Mouse (Mus musculus) monocyte, adult 5-6 weeks (primary cell): ENCODE measurements around the gene Pnliprp2. TPM values are rescaled to one million over a fixed set of nuclear protein-coding genes. Genes with fewer than 3 reads are reported as not detected.

Experiments used
- ATAC-seq: fragments of 153-309, 156-312 bp; replicated peaks from 2 replicates; pipeline ENCODE4 v1.8.0; 2017; ENCODE audit warnings: mild to moderate bottlenecking; ENCODE audit not compliant: low TSS enrichment, insufficient number of reproducible peaks, severe bottlenecking, poor library complexity, low FRiP score
- total RNA-seq: library from RNA; stranded (forward); fragments of 200-1000, 200-491, 200-594 nt; gene quantifications from 3 replicates; pipeline ENCODE4 v1.2.3, GENCODE M21; 2017

The Pnliprp2 gene
- total RNA-seq = not detected in 3 replicates

DNA sequence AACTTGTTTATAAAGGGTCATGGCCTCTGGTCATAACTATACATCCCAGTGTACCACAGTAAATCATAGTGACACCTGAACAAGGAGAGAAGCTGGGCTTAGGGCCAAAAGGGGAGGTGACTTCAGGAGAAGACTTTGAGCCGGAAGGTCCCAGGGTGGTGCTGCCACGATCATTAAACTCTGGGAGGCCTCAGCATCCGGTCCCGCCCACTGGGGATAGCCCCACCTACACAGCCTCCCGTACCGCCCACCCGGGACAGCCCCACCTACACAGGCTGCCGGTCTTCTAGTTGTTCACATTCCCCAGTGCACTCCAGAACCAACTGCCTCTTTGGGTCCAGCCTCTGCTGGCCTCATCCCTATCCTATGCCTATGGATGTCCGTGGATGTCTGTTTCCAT, at the start of gene Pnliprp2:
Pnliprp2 (plus strand) TSS at position 297 of the 400 bp plus-strand sequence.
- no peak for ATAC-seq

DNA sequence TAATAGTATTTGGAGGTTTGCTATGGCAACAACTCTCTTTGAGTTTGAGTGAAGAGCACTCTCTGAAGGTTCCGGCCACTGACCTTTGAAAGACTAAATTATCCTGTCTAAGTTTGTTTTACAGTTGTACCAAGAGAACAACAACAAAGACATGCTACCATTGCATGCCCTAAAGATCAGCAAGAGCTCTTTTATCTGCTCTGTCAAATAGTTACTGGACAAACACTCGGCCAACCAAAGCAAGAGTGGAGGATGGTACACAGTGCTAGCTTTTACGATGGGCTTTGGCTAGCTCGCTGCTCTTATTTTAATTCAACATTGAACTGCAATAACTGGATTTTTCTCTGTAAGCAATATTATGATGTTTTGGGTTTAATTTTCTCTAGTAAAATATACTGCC, 41.6 kb upstream of the Pnliprp2 start:
- no peak for ATAC-seq

DNA sequence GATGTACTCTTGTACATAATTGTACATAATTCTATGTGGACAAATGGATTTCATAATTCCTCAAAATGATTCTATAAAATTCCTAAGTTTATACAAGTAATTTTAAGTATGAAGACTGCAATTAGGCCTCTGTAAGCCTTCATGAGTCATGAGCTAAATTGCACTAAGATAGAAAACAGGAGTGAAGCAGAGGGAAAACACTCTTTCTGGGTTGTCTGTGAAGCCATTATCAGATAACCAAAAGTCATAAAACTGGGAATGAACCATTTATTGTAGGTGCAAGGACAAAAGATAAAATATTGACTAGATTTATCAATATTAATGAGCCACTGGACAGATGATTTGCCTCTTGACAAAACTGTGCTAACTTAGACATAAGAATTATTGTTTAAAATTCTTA, 39.1 kb upstream of the Pnliprp2 start:
- ATAC-seq = no peak

DNA sequence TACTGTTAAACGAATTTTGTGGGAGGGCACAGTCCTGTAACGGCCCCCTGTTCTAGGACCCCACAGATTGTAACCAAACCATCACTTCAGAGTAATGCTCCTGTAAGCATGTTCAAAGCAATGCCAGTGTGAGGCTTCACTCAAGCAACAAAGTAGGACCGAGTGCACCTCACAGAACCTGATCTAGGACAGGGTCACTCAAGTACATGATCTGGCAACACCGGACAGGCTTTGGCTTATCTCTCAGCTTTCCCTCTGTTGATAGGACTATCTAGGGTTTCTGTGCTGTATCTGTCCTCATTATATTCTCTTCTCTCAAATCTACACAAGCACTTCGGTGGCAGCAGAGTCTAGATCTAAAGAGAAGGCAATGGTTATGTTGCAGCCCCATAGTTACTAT, 33.0 kb upstream of the Pnliprp2 start:
- ATAC-seq = no peak

DNA sequence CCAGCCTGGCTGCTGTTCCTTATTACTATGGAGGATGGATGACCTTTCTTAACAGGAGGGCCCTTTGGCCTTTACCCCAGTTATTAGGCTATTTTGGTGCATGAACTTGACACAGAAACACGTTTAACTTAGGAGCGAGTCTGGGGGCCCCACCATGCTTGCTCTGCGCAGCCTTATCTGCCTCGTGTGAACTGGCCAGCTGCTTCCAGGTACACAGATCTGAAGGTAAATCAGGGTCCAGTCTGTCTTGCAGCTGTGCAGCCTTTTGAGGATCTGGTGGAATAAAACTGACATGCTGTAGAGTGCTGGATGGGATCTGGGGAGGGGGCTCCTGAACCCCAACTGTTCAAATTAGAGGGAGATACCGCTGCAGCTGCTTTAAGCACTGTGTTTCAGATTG, 31.8 kb upstream of the Pnliprp2 start:
- no peak for ATAC-seq

DNA sequence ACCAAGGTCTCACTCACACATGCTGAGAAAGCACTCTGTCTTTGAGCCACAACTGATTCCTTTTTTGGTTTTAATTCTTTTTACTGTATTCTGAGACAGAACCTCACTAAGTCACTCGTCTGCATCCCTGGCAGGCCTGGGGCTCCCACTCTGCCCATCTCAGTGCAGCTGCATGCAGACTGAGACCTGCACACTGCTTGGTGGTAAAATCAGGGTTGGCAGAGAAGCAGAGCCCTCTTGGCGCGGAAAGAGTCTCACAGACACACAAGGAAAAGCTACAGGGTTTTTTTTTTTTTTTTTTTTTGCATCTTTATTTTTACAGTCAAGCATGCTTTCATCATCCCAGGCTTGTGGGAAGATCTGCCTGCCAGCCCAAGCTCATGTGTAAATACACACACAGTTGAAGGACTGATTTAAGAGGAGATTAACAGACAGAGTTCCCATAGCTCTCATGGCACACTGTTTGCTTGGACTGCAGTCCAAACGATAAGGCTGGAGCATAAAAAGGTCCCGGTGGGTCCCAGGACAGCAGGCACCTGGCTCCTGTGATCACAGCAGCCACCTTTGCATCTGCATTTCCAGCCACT, 31.0 kb upstream of the Pnliprp2 start, which contains the start of gene Pnliprp1:
Pnliprp1 (plus strand) TSS at position 443 of the 587 bp plus-strand sequence.
- ATAC-seq = no peak

DNA sequence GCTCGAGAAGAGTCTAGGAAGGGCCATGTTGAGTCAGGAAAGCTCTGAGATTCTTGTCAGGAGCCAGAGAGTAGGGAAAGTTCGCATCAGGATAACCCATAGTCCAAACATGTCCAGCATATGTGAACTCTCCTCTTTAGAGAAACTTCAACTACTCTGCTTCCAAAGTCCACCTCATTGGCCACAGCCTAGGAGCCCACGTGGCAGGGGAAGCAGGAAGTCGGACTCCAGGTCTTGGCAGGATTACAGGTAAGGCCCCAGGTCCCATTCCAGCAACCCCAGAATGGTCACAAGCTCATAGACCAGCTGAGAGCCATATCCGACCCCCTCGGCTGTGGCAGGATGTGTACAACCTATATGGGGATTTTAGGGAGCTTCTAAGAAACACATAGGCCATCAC, 26.3 kb upstream of the Pnliprp2 start:
- ATAC-seq = no peak

DNA sequence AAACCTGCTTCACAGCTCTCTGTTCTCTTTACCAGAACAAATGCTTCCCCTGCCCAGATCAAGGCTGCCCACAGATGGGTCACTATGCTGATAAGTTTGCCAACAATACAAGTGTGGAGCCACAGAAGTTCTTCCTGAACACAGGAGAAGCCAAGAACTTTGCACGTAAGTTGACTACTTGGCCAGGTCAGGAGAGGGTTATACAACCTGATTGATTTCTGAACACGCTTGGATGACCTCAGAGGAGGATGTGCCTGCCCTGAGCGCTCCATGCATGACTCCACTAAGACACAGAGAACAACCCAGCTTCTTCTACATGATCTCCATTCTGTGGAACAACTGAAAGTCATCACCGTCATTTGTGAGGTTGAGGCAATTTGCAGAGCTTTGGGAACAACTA, 21.4 kb upstream of the Pnliprp2 start:
- no peak for ATAC-seq

DNA sequence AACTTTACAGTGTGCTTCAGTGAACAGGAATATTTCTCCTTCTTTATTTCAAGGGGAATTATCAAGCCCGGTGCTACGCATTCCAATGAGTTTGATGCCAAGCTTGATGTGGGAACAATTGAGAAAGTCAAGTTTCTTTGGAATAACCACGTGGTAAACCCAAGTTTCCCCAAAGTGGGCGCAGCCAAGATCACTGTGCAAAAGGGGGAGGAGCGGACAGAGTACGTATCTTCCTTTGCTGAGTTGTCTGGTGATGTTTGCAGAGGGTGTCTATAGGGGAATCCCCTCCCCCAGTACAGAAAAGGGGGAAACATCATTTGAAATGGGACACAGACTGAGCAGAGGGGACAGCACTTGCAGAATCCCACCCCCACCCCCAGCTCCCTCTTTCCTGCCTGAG, 18.5 kb upstream of the Pnliprp2 start:
- no peak for ATAC-seq

DNA sequence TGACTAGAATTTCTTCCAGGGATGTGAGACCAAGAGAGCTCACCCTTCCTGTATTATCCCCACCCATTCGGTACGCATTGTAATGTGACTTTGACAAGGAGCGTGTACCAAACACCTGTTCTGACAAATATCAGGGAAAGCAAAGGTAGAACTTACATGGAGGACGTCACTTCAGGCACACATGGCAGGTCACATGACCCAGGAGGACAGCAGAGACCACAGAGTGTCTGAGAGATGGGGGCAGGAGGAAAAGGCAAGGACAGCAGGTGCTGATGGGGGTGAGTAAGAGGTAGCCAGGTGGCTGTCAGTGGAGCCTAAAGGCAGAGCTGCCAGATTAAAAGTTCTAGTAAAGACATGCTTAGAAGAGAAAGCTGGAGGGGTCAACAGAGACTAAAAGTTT, 16.8 kb upstream of the Pnliprp2 start:
- no peak for ATAC-seq

DNA sequence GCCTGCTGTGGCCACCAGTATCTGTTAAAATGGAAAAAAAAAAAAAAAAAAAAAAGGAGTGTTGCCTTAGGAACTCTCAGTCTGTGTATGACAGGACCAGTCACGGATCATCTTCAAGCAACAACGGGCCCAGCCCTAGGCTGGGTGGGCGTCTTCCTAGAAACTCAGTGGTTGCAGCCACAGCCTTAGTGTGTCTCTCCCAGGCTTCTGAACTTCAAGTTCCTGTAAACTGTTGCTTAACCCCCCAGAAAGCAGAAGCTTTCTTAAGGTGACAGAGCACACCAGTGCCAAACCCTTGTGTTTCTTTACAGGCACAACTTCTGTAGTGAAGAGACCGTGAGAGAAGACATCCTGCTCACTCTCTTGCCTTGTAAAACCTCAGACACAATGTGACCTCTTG, 15.8 kb upstream of the Pnliprp2 start:
- ATAC-seq = no peak

DNA sequence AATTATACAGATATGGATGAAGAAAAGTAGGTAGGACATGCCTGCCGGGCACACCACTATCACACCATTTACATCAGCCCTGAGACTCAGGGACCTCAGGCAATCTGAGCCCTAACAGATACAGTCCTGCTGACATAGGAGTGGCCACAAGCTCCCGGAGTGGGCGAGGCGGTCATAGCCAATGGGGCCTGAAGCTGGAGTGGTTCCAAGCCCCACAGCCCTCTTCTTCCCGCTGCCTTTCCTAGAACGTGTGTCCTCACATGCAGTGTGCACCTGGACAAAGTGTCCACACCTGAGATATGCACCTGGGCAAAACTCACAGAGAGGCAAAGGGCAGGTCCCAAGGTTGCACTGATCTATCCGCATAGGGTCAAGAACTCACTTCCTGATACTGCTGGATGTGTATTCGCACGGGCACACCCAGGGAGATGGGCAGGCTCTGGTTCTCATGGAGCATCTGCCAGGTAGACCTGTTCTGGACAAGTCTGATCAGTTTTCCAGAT, 12.0 kb upstream of the Pnliprp2 start:
- ATAC-seq = no peak

DNA sequence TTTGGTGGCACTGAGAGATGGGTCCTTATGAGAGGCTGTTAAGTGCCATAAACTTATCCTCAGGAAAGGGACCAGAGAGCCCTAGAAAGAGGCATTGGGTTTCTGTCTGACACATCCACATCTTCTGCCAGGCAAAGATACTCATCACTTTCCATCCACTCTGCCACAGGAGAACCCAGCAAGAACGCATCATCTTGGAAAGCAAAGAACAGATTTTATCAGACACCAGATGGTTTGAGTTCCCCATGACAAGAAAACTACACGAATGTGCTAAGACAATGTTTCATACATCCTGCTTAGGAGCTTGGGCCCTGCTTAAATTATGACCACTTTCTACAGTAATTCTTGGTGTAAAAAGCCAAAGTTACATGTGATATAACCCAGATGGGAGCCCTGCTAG, 8.7 kb upstream of the Pnliprp2 start:
- no peak for ATAC-seq

DNA sequence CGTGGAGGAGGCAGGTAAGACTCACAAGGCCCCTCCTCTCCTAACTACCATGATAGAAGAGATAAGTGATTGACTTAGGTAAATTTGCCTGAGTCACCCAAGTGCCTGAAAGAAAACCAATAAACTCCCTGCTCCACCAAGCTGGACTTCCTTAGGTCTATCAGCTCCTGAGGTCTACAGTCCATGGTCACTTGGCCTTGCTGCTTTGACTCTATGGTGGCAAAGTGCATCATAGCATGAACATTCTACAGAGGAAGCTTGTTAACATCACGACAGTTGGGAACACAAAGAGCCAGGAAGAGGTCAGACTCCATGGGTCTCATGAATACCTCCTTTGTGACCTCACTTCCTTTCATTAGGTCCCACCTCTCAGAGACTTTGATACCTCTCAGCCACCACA, 8.0 kb upstream of the Pnliprp2 start:
- ATAC-seq = no peak

DNA sequence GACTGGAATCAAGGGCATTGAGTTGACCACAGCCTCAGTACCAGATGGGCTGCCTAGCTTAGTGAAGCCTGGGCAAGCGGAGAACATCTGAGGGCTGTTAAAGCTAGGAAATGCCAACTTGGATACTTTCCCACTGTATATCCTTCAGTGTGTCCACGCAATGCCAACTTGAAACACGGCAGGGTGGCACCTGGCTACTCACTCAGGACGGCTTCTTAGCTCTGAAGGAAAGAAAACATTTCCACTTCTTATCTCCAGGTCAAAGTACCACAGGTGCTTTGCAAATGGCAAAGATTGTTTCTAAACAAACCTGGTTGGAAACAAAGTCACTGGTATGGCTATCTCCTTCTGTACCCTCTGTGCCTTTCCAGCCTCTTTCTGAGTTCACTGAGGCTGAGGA, 648 bp upstream of the Pnliprp2 start:
- no peak for ATAC-seq

DNA sequence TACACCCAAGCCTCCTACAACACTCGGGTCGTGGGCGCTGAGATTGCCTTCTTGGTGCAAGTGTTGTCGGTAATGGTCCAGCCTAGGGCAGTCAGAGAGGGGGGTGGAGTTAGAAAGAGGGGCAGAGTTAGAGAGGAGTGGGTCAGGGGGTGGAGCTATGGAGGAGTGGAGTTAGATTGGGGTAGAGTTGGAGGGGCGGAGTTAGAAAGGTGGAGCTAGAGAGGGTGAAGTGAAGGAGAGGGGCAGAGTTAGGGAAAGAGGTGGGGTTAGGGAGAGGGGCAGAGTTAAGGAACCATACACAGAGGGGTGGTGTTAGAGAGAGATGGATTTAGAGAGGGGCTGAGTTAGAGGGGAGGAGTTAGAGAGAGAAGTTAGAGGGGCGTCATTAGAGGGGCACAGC, 2.8 kb downstream of the Pnliprp2 start:
- no peak for ATAC-seq

DNA sequence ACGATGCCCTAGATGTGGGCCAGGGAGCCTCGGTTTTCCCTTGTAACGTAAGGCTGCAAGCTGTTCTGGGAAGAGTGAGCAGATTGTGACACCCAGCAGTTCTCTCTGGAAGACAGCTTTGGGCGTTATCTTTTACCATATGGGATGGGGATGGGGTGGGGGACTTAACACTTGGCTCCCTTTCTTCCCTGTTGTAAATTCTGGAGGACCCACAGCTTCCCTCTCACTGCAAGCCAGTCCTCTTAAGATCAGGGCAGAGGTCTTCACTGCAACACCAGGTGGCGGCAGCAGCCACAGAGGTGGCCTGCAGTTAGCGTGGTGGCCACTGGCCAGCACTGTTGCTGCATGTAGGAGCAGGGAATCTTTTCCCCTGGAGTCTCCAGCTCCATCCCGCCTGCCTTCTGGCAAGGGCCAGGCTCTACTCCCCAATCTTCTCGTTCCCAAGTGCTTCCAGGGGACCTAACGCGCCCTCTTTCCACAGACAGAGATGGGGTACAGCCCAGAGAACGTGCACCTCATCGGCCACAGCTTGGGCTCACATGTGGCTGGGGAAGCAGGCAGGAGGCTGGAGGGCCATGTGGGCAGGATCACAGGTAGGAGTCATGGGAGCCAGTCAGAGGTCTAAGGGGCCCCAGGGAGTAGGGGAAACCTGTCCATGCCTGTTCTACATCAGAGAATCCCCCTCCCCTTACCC, 3.5 kb downstream of the Pnliprp2 start:
- ATAC-seq = no peak

DNA sequence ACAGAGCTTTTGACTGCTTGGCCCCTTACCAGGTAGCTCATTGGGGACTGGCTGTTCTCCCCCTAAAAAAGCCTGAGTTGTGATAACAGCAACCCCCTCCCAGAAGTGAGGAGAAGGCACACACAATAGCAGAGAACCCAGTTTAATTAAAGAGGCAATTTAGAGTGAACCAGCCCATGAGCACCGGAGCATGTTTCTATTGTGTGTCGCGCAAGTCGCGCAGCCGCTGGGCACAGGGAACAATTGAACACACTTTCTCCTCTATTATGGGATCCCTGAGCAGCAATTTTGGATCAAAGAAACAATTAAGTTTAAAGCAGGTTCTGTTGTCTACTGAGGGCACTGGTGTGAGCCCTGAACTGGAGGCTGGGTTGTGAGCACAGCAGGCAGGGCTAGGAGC, 7.8 kb downstream of the Pnliprp2 start:
- no peak for ATAC-seq

DNA sequence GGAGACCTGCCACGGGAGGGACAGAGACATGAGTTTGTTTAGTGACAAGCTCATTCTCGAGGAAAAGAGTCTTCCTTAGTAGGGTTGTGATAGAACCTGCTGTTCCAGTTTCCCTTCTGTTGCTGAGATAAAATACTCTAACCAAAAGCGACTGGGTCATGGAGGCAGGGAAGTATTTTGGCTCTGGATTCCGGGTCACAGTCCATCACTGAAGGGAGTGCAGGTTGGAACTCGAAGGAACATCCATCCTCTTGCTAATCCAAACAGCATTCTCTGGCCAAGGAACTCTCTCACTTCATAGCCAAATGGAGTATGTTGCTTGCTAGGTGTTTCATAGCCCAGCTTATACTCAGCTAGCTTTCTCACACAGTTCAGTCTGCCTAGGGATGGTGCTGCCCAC, 16.9 kb downstream of the Pnliprp2 start:
- no peak for ATAC-seq

DNA sequence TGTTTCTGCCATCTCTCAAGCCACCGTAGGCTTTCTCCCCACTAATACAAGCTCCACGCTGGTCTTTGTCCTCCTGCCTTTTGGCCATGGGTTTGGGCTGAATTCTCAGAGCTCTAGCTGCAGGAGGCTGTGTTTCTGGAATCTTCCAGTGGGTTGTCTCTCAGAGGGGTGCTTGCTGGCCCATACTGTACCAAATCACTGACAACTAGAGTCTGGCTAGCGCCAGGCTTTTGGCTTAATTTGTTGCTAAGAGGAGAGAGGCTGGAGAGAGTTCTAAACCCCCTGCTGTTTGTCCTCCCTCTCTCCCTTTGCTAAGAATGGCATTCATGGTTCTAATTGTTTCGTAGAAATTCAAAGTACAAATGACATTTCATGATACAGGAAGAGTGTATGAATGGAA, 22.0 kb downstream of the Pnliprp2 start:
- no peak for ATAC-seq
